Mouse (Mus musculus) ES-E14 (cell line): ENCODE measurements at regions not wholly inside any gene's neighbourhood (a gene's known extent, or its start where the extent isn't known, plus 50 kb on each side); places are given as distances from the start of the nearest gene placed in this dataset.

ENCODE experiments used
- CHD2 ChIP-seq: IDR thresholded peaks from 2 replicates; pipeline ENCODE4 v1.6.1; 2014; ENCODE audit warnings: mild to moderate bottlenecking, low read depth, low read length, inconsistent platforms
- ZNF384 ChIP-seq: IDR thresholded peaks from 2 replicates; pipeline ENCODE4 v1.6.1; 2012; ENCODE audit warnings: low read depth, low read length, inconsistent platforms

DNA sequence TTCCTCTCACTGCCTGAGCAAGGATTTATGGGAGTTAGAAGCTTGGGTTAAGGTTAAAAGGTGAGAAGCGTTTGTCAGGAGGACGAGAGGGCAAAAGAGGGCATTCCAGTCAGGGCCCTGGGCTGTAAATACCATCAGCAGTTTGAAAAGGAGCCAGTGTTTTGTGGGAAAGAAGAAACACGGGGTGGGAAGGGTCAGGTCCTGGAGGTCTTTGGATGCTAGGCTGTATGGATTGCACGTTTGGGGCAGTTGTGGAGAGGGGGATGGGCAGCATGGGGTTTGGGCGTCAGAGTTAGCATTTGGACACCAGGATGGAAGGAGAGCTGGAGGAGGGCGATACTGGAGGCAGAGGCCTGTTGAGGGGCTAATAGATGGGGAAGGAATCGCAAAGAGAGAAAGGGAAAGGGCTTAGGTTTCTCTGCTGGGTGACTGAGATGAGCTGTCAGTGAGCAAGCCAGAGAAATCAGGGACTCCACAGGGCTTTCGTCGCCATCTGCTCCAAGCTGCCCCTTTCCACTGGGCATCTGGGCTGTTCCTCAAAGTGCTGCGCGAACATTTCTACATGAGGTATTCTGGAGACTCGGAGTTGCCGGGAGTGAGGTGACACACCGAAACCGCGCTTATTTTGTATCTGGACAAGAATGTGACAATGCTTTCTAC lies 66.2 kb upstream of the E2f3 start:
- no peak for TF ChIP-seq CHD2
- TF ChIP-seq ZNF384, result no peak
